Mouse (Mus musculus) E14TG2a.4 (cell line): ENCODE data around the gene Lman1l.

Experiments
- H3K27me3 ChIP-seq: 2 replicates; pipeline ENCODE4 v1.6.1; 2014; ENCODE audit warnings: low read length, control low read depth; ENCODE audit not compliant: insufficient read depth
- H3K36me3 ChIP-seq: 2 replicates; pipeline ENCODE4 v1.6.1; 2014; ENCODE audit warnings: low read length, control low read depth; ENCODE audit not compliant: insufficient read depth
- H3K4me1 ChIP-seq: replicated peaks from 2 replicates; pipeline ENCODE4 v1.6.1; 2014; ENCODE audit warnings: low read depth, low read length, control low read depth
- H3K4me3 ChIP-seq: replicated peaks from 2 replicates; pipeline ENCODE4 v1.5.1; 2014; ENCODE audit warnings: mild to moderate bottlenecking, low read length
- H3K9me3 ChIP-seq: 2 replicates; pipeline ENCODE4 v1.6.1; 2014; ENCODE audit warnings: low read length, control low read depth
- CTCF ChIP-seq: conservative IDR thresholded peaks from 2 replicates; pipeline ENCODE4 v1.5.1; 2014; ENCODE audit warnings: low read length
- NANOG ChIP-seq: IDR thresholded peaks from 2 replicates; pipeline ENCODE4 v1.6.1; 2014; ENCODE audit warnings: borderline replicate concordance, low read length, mixed read lengths
- POU5F1 ChIP-seq: IDR thresholded peaks from 2 replicates; pipeline ENCODE4 v1.6.1; 2014; ENCODE audit warnings: low read length, borderline replicate concordance

The Lman1l gene

DNA sequence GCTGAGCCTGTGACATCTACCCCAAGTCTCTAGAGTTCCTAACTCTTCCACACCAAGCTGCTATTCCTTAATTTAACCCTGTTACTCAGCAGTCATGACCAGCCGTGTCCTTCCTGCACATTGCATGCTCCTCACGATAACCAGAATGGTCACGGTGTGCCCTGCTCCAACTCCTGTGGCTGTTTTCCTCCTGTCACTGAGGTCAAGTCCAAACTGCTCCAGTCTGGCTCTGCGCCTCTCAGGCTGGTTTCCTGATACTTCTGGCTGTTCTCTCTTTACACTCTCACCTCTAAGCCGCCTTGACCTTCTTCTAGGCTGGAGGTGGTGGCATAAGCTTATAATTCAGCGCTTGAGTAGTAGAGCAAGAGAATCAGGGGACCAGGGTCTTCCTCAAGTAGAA lies 52.1 kb downstream of the Lman1l start:
- H3K9me3 ChIP-seq = no peaks in the 10 kb centered on the region
- H3K36me3 ChIP-seq = peaks cover 59% of the 10 kb centered on the region
- no peaks in the 10 kb centered on the region for H3K27me3 ChIP-seq
- no peak overlapping the region for H3K4me3 ChIP-seq
- H3K4me1 ChIP-seq = peaks cover 51% of the 10 kb centered on the region
- TF ChIP-seq POU5F1 (no peak), NANOG (no peak), CTCF (no peak)

DNA sequence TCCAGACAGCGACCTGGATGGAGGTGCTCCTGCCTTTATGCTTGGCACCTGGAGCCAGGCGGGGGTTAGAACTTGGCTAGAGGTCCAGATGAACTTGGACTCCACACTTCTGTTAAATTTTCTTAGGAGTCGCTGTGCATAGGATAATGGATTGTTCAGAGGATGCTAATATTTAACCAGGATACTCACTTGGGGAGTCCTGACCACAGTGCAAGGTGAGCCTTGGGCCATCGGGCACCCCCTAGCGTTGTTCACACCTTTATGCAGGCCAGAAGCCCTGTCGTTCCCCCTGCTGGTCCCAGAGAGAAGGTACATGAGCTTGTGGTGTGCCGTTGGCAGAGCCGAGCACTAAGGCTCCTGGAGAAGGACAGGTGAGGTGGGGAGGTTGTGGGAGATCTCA lies 53.7 kb downstream of the Lman1l start:
- H3K27me3 ChIP-seq = no peaks in the 10 kb centered on the region
- H3K36me3 ChIP-seq = peaks cover 47% of the 10 kb centered on the region
- peaks cover 68% of the 10 kb centered on the region for H3K4me1 ChIP-seq
- no peak overlapping the region for H3K4me3 ChIP-seq
- H3K9me3 ChIP-seq = no peaks in the 10 kb centered on the region
- TF ChIP-seq POU5F1 (no peak), NANOG (no peak), CTCF (peak; percentile 68)

DNA sequence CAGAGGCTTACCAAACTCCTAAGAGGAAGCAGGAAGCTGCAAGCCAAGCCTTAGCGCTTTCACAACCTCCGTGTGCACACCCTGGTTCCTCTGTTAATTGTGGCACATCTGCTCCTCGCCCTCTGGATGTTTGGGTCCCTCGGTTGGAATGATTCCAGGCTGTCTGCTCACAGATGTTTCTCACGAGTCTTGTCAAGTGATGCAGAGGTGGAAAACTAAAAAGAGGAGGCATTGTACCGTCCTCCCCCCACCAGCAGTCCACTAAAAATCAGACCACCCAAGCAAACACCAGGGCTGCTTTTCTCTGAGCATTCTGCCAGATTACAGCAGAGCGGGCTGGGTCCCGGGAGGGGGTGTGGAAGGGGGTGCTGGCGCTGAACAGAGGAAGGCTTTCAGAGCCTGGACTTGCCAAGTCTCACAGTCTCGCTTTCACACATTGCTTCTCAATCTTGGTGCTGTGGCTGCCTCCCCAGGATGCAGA lies 54.8 kb downstream of the Lman1l start:
- Histone ChIP-seq H3K36me3 (peaks cover 42% of the 10 kb centered on the region), H3K27me3 (no peaks in the 10 kb centered on the region), H3K4me3 (no peak overlapping the region), H3K4me1 (peaks cover 74% of the 10 kb centered on the region), H3K9me3 (no peaks in the 10 kb centered on the region)
- TF ChIP-seq NANOG (no peak), CTCF (no peak), POU5F1 (no peak)

DNA sequence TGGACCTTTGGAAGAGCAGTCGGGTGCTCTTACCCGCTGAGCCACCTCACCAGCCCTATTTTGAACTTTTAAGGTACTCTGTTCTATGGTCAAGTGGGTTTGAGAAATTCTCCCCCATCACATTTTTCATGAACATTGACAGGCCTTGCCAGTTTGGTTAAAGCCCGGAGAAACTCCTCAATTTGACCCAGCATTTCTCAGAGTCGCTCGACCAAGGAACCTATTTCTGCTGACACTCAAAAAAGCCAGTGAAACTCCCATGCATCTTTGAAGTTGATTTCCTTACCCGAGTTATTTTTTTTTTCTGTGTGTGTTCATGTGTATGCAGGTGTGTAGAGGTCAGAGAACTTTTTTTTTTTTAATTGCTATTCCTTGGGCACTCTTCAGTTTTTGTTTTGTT lies 56.0 kb downstream of the Lman1l start:
- Histone ChIP-seq H3K9me3 (no peaks in the 10 kb centered on the region), H3K27me3 (no peaks in the 10 kb centered on the region), H3K4me3 (no peak overlapping the region), H3K4me1 (peaks cover 77% of the 10 kb centered on the region), H3K36me3 (peaks cover 31% of the 10 kb centered on the region)
- TF ChIP-seq NANOG = no peak

DNA sequence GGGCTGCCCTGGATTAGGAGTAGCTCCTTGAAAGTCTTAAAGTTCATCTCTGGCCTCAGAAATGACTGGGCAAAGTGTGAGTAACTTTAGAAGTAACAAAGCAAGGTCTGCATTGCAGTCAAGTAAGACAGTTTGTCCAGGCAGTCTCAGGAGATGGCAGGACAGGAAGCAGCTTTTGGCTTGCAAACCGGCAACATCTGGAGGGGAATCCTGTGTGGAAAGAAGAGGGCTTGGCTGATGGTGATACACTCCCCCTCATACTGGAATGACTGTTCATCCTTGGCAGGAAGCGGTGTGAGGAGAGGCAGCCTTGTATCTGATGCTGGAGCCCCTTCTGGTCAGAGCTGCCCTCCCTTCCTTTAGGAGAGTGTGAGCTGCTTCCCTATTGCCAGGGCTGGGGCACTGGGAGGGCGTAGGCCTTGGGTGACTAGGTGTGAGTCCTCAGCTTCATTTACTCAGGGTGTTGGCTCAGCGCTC lies 57.6 kb downstream of the Lman1l start:
- peaks cover 9% of the 10 kb centered on the region for H3K27me3 ChIP-seq
- peaks cover 60% of the 10 kb centered on the region for H3K4me1 ChIP-seq
- TF ChIP-seq NANOG (no peak), POU5F1 (no peak), CTCF (no peak)
- no peaks in the 10 kb centered on the region for H3K9me3 ChIP-seq
- H3K36me3 ChIP-seq = peaks cover 14% of the 10 kb centered on the region
- no peak overlapping the region for H3K4me3 ChIP-seq

DNA sequence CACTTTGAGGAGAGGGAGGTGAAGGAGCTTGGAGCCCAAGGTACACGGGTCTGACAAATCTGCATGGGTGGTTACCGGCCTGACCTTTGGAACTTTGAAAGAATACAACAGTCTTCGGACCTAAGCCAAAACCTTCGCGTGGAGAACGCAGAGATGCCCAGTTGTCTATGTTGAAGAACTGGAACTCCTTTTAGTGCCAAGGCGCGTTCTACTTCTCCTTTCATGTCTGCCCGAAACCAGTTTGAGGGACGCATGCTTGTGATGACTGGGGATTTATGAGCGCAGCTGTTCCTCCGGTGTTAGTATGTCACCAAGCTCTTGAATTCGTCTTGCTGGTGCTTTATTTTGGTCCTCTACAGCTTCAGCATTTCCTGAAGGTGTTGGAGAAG lies 58.9 kb downstream of the Lman1l start:
- Histone ChIP-seq H3K27me3 (peaks cover 9% of the 10 kb centered on the region), H3K4me3 (peak overlapping the region; percentile 88), H3K36me3 (peaks cover 10% of the 10 kb centered on the region; the same call in 1 of the 2 replicates), H3K9me3 (no peaks in the 10 kb centered on the region), H3K4me1 (peaks cover 48% of the 10 kb centered on the region)
- TF ChIP-seq NANOG (no peak), CTCF (no peak), POU5F1 (no peak)

DNA sequence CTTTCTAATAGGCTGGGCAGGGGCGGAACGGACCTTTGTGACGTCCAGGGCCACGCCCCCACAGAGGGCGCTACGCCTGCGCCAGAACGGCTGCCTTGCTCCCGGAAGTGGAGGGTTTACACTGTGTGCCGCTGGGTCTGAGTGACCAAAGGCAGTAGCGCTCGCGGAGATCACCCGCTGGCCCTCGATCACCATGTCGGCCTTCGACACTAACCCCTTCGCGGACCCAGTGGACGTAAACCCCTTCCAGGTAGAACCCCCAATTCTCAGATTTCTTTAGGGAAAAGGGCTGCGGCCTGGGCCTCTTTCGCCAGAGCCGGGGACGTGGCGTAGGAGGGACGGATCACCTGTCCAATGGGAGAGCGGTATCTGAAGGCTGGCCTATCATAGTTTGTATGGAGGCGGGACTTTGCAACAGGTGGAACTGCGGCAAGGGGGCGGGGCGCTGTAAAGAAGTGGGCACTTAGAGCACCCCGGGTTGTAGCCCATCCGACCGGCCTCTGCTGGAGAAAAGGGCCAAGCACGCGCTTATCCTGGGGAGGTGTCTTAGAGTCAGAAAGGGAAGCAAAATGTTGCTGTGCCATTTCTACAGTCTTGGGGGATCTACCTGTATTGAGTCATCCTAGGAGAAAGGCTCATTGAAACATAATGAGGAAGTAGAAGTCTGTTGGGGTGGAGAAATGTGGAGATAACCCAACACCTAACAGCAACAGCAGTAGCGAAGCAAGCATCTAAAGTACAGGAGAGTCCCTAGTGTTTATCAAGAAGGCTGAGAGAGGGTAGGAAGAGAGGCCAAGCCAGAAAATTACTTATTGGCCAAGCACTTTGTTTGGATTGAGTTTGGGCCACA lies 59.5 kb downstream of the Lman1l start, which contains the start of gene Scamp2:
Gene Scamp2, plus strand, starts transcription at position 83 of the 850 bp plus-strand sequence.
- H3K4me1 ChIP-seq = peaks cover 42% of the 10 kb centered on the region
- no peaks in the 10 kb centered on the region for H3K9me3 ChIP-seq
- H3K27me3 ChIP-seq = peaks cover 9% of the 10 kb centered on the region
- TF ChIP-seq POU5F1 (no peak), NANOG (no peak), CTCF (no peak)
- H3K36me3 ChIP-seq = peaks cover 4% of the 10 kb centered on the region; the same call in 1 of the 2 replicates
- H3K4me3 ChIP-seq = peak within 1 kb of the TSS; percentile 88

DNA sequence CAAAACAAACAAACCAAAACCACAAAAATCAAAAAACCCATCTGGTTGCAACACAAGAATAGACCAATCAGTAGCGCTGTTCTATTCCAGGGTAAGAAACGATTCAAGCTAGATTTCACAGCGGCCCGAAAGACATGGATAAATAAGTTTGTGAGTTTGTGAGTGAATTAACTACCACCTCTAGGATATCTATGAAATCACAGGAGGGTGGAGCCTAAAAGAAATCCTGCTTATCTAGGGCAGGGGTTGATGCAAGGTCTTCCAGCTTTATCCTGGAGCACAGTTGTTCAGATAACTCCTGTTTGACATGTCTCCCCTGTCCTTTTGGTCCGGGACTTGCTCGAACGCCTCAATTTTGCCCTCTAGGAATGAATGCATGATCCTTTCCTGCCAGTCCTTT lies 60.3 kb downstream of the Lman1l start:
- H3K27me3 ChIP-seq = peaks cover 9% of the 10 kb centered on the region
- 0 out of 2 replicates have a peak, but pooled peaks cover 4% of the 10 kb centered on the region for H3K36me3 ChIP-seq
- H3K4me3 ChIP-seq = peak overlapping the region; percentile 88
- H3K4me1 ChIP-seq = peaks cover 40% of the 10 kb centered on the region
- H3K9me3 ChIP-seq = no peaks in the 10 kb centered on the region
- TF ChIP-seq CTCF = no peak
- TF ChIP-seq NANOG = no peak
- no peak for TF ChIP-seq POU5F1

DNA sequence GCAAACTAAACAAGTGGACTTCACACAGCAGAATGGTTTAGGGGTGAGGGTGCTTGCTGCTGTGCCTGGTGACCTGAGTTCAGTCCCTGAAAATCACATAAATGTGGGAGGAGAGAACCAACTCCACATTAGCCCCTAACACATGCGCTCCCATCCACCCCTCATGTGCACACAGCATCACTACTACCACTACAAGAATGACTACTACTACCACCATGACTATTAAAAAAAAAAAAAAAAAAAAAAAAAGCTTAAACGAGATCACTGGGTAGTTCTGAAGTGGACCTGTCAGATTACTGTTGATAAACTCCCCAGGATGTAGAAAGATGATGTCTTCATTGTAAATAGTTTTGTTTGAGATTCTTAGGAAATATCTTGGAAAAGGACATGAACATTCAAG lies 61.0 kb downstream of the Lman1l start:
- Histone ChIP-seq H3K9me3 (no peaks in the 10 kb centered on the region), H3K4me3 (no peak overlapping the region), H3K27me3 (peaks cover 9% of the 10 kb centered on the region), H3K36me3 (no peaks in the 10 kb centered on the region), H3K4me1 (peaks cover 42% of the 10 kb centered on the region)
- no peak for TF ChIP-seq POU5F1
- no peak for TF ChIP-seq CTCF
- no peak for TF ChIP-seq NANOG
